ENCODE assay signal across 9 mouse cellular contexts in the genomic region with DNA sequence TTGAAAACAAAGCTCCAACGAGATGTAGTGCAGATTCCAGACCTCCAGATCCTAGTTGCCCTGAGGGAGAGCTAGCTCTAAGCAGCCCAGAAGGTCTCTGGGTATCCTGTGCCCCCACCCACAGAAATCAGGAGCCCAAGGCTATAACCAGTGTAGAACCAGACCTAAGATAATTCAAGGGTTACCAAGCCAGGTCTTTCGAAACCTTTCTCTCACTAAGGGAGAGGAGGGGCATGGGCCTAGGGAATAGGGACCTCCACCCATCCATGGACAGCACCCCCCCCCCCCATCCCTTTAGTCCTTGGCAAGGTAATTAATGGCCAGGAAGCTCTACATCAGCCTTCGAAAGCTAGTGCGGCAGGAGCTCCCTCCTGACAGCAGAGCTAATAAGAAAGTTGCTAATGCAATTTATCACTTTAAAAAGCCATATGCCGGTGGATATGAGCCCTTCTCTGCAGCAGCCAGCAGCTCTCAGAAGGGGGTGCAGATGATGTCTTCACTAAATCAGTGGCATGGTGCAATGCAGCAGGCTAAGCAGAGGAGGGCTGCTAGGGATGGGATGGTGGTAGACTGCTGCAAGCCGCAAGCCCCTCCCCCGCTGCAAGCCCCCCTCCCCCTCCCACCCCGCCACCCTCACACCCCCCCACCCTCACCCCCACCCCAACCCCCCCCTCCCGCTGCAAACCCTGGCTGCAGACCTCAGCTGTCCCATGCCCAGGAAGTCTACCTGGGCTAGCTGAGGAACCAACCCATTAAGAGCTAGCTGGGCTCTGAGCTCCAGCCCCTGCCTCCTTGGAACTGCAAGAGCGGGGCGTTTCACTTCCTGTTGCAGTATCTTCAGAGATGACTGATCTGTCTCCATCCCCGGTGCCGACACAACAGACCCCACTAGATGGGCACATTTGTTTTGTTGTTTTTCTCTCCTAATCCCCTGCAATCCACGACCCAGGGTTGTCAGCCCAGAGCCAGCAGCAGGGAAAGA. TPM values are rescaled to one million over a fixed set of nuclear protein-coding genes. Genes with fewer than 3 reads are reported as not detected.
DNase-seq lines count a peak whose midpoint lies in the region; ATAC-seq lines count a peak whose summit lies in the region.
"Had no signal": no experiment of that assay in that cellular context is flagged by ENCODE, and none has a peak within 500 bp of the region (broad histone marks: within the 10 kb centered on the region; RNA-seq: fewer than 3 reads in every experiment).

No protein-coding gene starts in this region.

- H3K4me3 ChIP-seq in forebrain, embryonic 15.5 days = no peak overlapping the region

- H3K36me3 ChIP-seq in forebrain, embryonic 15.5 days = no peaks in the 10 kb centered on the region

- H3K4me1 ChIP-seq in forebrain, embryonic 15.5 days = peaks cover 15% of the 10 kb centered on the region

- no peaks in the 10 kb centered on the region for H3K27me3 ChIP-seq in forebrain, embryonic 15.5 days

- peak overlapping the region; percentile 69 for H3K27ac ChIP-seq in forebrain, embryonic 15.5 days (replicated peaks)
- H3K27ac ChIP-seq: liver, embryonic 14.5 days had no signal

- no peak overlapping the region for H3K9ac ChIP-seq in forebrain, embryonic 15.5 days (replicated peaks)
- H3K9ac ChIP-seq: liver, embryonic 14.5 days had no signal

- no peaks in the 10 kb centered on the region for H3K9me3 ChIP-seq in forebrain, embryonic 15.5 days

- ATAC-seq in forebrain, embryonic 15.5 days (replicated peaks) = peak; percentile 87

- no peak overlapping the region for H3K4me2 ChIP-seq in forebrain, embryonic 15.5 days (replicated peaks)

- WGBS in forebrain, embryonic 15.5 days = 21% methylated on average over 13 of the region's 14 CpGs

- peak; percentile 88 for DNase-seq in heart, adult 11 months
- DNase-seq in heart, adult 8-10 months (ENCODE audit: low spot score) = no peak
- peak; percentile 69 for DNase-seq in A20 (ENCODE audit: low read depth, low spot score)
- DNase-seq in mesoderm, embryonic 11.5 days (ENCODE audit: low read depth, low spot score) = peak; percentile 46
- no peak for DNase-seq in cerebellum, adult 11-12 months
- DNase-seq in retina, postnatal 1 day = no peak
- DNase-seq in urinary bladder, adult 18-20 months (ENCODE audit: low spot score in 2 of 2) = no peak

RNA-seq across cellular contexts. Expression of gene Calm2, which starts 55.9 kb away (rescaled TPM):
- total RNA-seq in heart, adult 8-10 months (2022) = 100 to 1,000 TPM; 143 to 158 (median 147) TPM
- 1,787 and 1,813 TPM in 2 replicates for polyA plus RNA-seq in forebrain, embryonic 15.5 days (2015; fragmentation: Nextera tagmentation; extraction: Ambion mirVana)

Comparison
In these comparisons a context has a peak if more than half of its experiments do, and no peak if none do; other contexts are left out.
1. DNase-seq: peak in heart, adult 11 months (single experiment), A20 (single experiment) and mesoderm, embryonic 11.5 days (single experiment); none in heart, adult 8-10 months (single experiment), cerebellum, adult 11-12 months (single experiment), retina, postnatal 1 day (single experiment) and urinary bladder, adult 18-20 months (0 of 2).